Mouse (Mus musculus): Measurements from ENCODE around the gene E2f2.
A peak's percentile ranks its signal among the peaks of the same experiment; 100 is the strongest.

The E2f2 gene

DNA sequence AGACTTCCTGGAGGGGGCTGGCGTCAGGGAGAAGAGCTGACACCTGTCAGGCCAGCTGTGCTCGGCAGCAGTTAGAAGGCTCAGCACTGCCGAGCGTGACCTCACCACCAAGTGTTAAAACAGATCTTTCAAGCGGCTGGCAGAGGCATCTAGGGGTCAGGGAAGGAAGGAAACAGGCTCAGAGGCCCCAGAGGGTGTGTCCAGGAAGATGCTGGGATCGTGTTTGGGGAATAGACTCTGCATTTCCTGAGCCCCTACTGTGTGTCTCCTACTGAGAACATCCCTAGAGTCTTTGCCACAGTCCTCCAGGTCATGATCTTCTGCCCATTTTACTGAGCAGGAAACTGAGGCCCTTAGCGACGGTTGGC, 5.0 kb downstream of the E2f2 start:
- DNase-seq: no peak

DNA sequence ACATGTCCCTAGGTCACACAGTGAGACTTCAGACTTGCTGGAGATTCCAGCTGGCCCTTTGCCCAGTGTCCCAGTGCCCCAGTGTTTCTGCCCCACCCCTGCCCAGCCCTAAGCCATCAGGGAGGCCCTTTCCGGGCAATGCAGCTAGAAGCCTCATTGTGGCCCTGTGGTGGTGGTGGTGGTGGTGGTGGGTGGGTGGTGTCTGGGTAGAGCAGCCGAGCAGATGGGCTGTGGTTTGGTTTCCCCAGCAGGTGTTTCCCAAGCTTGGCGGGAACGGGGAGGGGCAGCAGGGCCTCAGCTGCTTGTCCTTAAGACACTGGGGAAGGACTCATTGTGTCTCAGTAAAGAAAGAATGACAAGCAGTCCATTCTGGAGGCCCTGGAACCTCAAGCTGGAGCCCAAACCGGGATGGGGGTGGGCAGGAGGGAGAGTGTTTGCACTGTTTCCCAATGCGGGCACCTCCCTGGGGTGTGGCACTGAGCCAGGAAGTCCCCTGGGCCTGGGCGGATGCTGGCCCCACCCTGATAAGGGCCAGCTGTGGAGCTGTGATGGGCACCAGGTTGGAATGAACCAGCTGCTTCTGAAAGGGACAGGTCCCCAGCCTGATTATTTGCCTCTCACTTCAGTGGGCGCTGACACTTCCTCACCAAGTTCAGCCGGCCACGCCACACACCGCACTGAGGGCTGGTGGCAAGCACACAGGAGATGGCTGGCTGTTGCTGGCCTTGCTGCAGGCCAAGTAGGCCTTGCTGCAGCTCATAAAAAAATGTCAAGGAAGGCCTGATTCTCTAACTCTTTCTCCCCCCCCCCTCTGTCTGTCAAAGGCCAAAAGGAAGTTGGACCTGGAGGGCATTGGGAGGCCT, 5.6 kb downstream of the E2f2 start:
- DNase-seq: peak in 1 of 2 experiments; percentile 55

DNA sequence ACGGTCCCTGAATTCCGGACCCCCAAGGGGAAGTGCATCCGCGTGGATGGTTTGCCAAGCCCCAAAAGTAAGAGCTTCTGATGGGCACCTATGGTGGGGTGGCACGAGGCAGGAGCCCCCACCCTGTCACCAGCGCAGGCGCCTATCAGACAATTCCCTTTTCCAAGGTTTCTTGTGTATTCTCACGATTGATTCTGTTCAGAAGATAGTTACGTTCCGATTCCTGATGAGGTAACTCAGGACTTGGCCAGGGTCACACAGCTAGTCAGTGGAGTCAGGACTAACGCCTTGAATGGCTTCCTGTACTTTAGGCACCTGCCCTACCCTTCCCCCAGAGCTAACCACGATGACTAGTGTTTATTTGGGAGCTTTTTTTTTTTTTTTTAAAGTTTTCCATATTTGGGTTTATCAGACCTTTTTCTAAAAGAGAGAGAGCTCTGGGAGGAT, 6.3 kb downstream of the E2f2 start:
- no peak for DNase-seq

DNA sequence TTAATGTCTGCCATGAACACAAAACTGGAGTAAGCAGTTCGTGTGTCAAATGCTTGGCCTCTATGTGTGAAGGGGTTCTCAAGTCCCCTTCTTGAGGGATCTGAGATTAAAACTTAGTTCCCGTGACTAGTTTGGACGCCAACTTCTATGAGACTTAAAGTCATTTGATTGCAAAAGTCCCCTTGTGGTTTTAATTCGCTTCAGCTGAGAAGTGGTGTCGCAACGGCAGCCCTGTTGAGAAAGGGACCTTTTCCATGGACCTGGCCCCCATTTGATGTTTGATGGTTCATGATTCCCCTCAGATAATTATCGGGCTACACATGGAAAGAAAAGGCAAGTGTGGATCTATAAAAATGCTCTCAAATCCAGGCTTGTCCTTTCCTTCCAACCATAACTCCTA, 7.3 kb downstream of the E2f2 start:
- DNase-seq: no peak

DNA sequence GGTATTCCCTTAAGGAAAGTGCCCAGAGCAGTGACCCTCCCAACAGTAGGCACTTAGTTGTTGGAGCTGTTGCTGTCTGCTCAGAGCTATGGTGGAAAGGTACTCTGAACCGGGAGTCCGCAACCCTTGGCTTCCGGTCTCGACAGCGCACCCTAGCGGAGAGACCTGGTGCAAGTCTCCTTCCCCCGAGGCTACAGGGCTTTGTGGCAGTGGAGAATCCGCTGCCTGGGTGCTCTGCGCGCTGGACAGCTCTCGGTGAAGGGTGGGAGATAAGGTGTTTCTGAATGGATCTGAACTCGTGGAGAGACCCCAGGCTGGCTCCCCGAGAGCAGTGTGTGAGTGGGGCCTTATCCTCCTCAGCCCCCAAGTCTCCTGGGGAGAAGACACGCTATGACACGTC, 7.8 kb downstream of the E2f2 start:
- DNase-seq: peak; percentile 82 to 92

DNA sequence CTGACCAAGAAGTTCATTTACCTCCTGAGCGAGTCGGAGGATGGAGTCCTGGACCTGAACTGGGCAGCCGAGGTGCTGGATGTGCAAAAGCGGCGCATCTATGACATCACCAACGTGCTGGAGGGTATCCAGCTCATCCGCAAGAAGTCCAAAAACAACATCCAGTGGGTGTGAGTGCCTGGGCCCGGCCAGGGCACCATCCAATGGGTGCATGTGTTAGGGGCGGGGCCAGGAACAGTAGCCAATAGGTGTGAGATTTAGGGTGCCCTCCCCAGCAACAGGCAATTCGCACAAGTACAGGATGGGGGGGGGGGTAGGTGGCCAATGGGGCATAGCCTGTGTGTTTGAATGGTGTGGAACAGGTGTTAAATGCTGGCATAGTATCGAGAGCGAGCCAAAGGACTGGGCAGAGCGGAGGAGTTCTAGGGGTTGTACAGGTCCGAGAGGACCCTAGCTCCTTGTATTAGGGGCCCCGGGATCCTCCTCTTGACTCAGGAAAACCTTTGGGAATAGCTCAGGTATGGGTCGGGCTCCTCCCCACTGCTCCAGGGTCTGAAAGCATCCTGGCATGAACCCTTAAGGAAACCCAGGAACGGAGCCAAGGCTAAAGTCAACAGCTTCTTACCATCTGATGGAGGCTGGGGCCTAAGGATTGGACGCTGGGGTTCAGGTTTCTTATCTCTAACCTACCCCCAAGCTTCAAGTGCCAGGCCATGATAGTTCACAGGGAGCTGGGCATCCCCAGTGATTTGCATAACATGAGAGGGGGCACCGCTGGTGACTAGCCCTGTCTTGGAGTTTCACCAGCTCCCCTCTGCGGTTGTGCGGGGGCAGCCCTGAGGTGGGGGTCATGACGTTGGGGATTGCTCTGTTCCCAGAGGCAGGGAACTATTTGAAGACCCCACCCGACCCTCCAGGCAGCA, 8.5 kb downstream of the E2f2 start:
- DNase-seq: peak; percentile 84 to 91

DNA sequence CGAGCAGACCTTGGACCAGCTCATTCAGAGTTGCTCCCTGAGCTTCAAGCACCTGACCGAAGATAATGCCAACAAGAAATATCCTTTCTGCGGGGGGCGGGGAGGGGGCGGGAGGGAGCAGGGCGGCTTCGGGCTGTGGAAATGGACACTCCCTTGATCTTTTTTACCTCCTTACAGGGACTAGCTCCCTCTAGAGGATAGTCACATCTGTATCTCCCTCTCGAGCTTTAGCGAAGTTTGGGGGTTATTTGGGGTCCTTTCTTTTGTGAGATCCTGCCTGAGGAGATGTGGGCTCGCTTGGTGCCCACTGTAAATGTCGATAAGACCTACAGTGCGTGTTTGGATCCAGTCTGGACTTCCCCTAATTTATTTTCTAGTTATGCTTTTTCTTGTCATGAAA, 9.2 kb downstream of the E2f2 start:
- DNase-seq: no peak

DNA sequence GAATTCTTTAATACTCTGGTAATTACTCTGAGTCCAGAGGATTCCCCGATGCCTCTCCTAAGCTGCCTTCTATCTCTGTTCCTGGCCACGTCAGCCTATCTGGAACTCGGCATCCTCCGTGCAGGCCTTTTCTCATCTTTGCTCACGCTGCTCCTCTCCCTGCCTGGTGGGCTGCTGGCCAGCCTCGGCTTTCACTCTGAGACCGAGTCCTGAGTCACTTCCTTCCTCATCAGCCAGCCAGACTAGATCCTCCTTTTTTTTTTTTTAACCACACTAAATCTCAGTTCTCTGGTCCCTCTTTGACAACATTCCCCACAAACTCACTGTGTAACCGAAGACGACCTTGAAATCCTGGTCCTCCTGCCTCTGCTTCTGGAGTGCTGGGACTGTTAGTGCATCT, 13.2 kb downstream of the E2f2 start:
- no peak for DNase-seq

DNA sequence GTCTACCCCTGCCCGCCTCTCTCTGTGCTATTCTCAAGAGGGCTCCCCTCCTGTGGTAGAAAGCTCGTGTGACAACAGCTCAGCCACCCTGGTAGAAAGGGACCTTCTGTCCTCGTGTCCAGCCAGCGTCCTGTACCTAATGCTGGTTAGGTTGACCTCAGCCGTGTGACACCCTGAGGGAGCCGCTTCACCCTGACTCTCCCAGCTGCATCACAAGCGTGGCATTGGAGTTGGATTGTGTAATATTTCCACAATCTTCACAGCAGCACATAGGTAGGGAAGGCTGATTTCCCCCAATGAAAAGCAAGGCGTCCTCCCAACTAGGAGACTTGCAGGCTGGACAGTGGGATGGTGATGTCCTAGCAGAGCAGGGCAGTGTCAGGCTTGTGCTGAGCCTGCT, 14.1 kb downstream of the E2f2 start:
- DNase-seq: no peak

DNA sequence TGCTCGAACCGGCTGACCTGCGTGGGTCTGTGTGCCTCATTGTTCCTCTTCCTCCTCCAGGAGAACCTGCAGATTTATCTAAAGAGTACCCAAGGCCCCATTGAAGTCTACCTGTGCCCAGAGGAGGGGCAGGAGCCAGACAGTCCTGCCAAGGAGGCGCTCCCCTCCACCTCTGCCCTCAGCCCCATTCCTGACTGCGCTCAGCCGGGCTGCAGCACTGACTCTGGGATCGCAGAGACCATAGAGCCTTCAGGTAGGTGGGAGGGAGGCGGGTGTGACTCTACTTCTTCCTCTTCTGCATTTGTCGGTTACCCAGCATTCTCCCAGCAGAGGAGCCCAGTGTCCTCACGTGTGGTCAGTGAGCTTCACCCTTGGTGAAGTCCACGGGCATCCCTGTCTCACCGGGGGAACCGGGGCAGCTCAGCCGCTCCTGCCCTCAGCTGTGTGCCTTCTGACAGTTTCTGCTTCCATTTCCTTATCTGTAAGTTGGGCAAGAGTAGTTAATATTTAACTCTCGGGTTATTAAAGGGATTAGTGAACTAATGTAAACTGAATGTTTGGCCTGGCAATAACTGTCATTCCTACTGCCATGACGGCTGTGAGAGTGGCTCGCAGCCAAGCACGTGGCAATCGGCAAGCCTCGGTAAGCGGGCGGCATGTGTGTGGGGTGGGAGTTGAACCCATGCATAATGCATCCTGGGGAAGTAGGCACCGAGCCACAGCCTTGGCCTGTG, 14.7 kb downstream of the E2f2 start:
- DNase-seq: peak; percentile 44 to 52

DNA sequence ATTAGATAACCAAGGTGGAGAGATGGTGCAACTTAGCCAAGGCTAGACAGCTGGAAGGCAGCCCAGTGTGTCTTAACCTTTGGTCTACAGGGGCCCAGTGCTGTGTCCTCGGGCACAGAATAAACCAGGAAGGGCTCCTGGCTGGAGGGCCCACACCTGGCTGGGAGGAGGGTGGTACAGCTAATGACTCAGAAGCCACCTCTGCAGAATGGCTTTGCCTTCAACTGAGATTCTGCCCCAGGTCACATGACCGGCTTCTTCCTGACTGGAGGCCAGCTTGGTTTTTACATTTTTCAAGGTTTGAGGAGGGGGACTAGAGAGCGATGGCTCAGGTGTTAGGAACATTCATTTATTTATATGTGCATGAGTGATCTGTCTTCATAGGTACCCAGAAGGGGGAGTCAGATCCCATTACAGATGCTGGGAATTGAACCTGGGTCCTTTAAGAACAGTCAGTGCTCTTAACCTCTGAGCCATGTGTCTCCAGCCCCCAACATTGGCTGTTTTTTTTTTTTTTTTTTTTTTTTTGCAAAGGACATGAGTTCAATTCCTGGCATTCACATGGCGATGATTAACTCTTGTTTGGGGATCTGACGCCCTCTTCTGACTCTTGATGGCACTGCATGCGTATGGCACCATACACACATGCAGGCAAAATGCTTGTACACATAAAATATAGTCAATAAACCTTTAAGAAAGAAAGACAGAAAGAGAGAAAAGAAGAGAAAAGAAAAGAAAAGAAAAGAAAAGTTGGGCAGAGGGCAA, 17.0 kb downstream of the E2f2 start:
- DNase-seq: no peak

DNA sequence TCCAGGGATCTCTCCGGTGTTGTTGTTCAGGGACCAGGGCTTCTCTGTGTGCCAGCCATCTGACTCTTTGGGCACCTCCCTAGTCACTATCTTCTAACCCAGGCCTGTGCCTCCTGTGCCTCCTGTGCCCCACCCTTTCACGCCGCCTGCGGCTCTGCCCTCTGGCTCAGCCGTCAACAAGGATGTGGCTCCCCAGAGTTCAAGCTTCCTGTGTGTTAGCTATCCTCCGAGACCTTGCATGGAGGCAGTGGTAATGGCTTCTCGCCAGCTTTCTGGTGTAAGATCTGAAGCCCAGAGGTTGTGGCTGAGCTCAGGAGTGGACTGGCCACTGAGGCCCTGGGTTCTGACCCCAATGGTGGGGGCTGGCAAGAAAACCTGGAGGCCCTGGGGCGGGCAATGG, 17.7 kb downstream of the E2f2 start:
- DNase-seq: no peak

DNA sequence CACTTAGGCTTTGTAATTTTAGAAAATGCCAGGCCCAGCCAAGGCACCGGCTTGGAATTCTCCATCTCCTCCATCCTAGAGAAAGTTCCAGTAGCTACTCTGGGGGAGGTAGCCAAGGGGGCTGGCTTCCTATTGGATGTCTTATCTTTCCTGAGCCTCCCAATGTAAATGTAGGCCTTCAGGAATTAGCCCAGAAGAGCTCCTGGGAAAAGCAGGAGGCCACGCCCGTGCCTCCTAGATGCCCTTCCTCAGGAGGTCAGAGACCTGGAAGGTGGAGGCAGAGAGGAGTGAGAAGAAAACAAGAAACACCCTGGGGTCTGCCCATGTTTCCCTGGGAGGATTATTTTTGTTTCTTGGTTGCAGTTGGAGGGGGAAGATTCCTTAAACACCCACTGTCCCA, 21.4 kb downstream of the E2f2 start:
- no peak for DNase-seq

DNA sequence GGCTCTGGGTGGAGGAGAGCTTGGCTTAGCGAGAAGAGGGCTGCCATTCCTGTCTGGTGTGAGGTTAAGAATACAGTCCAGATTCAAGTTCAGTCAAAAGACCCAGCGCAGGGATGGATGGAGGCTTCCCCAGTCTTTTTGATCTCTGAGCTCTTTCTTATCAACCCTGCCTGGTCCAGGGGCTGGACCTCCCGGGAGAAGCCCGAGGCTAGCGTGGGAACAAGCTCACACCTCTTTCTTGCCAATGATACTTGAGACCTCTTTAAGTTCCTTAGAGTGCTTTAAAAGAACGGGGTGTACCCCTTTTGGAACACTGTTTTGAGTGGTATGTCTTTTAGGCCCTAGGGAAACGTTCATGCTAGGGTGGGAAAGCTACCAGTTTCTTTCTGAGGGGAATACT, 22.8 kb downstream of the E2f2 start:
- no peak for DNase-seq

DNA sequence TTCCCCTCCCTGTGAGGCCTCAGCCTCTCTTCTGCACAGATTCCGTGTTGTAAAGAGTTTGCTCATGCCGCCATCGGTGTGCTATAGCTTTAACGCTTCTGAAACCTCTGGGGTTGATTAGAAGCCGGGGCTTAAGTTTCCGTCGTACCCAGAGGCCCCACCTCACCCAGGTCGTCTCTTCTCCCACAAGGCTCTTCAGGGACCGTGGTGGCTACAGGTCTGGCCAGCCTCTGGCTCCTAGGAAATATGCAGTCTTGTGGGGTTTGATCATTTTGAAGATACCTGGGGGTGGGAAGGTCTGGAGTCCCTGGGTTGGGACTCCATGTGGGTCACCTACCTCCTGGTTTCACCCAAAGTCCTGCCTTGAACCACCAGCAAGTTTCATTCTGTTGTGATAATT, 23.4 kb downstream of the E2f2 start:
- DNase-seq: no peak

DNA sequence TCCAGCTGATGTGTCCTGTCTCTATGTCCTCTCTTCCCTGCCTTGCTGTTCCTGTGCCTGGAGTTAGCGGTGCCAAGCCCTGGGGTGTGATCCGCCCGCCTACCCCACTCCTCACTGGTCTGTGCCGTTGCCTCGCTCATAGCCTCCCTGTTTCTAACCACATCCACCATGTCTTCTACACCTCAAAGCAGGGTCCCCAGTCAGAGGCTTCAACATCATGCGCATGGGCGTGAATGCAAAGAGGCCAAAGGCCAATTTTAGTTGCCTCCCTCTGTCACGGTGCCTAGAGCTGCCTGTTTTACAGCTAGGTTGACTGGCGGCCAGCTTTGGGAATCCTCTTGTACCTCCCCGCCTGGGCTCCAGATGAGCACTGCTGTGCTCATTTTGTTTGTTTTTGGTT, 24.0 kb downstream of the E2f2 start:
- DNase-seq: no peak

DNA sequence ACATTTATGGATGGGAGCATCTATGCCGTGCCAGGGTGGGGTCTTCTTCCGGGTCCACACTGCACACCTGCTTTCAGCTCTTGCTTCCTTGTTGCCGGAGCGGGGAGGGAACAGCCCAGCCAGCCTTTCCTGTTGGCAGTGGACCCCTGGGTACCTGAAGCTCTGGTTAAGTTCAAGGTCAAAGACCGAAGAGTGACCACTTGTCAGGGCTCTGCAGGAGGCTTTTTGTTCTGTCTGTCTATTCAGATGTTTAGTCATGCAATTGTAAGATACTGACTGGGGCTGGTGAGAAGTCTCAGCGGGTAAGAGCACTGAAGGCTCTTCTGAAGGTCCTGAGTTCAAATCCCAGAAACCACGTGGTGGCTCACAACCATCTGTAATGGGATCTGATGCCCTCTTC, 26.7 kb downstream of the E2f2 start:
- no peak for DNase-seq

DNA sequence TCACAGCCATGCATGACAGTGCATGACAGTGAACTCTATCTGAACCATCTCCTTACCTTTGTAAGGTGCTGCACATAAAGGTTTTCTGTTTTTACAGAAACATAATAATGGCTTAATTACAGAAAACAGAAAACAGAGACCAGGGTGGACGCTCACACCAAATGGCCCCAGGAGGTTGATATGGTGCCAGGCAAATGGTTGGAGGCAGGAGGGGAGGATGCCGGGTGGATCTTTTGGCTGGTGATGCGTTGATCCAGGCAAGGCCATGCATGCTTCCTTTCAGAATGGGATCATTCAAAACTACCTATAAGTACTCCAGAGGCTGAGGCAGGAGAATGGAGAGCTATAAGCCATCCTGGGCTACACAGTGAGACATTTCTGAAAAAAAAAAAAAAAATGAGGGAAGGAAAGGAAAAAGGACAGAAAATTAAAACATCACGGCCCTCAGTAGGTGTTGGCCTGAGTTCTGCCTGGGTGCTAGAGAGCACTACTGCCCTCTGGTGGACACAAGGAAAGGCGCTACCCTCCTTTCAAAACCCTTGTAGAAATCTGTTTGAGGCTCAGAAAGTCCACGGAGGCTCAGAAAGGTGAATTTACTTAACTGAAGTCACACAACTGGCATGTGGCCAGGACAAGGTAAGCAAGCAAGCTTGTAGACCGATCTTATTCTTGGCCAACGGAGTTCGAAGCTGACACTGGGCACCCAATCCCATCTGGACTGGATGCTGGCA, 27.5 kb downstream of the E2f2 start:
- DNase-seq: peak; percentile 70 to 73

DNA sequence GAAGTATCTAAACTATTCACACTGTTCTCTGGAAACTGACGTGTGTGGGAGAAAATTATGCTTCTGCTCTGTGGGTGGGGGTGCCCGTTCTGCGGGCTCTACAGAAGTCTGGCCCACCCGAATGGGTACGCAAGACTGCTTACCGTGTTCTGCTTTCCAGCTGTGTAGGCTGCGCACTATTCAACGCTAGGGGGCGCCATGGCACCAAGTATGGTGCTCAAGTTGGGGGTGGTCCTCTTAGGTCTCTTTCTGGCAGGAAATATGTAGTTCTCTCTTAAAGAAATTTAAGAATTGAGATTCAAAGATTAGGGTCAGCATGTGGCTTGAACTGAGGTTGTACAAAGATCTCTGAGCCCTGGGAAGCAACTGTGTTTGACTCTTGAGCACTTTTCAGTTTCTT, 30.3 kb downstream of the E2f2 start:
- DNase-seq: peak; percentile 68 to 85

DNA sequence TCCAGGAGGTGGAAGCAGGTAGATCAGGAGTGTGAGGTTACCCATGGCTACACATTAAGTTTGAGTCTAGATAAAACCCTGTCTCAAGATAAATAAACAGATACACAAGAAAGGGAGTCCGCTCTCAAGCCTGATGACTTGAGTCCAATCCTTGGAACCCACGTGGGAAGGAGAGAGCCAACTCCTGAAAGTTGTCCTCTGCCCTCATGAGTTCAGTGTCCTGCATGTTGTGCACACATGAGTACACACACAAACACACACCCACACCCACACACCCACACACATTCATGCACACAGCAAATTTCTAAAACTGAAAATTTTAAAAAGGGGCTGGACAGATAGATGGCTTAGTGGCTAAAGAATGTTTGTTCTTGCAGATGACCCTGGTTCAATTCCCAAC, 32.6 kb downstream of the E2f2 start:
- DNase-seq: no peak

DNA sequence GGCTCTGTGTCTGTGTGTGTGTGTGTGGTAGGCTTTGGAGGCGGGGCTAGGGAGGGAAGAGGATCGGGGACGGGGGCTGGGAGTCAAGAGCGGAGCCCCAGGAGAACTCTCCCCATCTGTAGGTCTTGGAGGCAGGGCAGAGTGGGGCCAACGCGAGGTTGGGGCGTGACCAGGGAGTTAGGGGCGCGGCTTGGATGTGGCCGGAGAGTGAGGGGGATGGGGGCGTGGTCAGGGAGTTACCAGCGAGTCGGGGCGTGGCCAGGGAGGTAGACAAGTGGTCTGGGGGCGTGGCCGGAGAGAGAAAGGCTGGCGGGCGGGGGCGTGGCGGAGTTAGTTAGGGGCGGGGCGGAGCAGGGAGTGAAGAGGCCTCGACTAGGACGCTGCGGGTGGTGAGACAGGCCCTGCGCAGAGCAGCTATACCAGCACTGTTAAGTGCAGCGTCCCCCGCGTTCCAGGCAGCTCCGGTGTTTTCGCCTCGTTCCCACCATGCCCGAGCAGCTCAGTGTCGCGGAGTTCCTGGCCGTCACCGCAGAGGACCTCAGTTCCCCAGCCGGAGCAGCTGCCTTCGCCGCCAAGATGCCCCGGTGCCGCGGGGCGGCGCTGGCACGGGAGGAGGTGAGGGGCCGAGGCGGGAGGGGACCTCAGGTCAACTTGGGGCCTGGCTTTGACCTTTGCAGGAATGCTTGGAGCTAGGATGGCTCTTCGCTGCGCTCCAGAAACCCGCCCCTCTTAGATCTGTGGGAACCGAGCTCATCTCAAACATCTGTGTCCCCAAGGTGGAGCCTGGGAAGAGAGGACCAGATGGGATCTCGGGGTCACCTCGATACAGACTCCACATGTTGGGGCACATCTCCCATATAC, 34.1 kb downstream of the E2f2 start, which contains the start of gene Asap3:
Asap3 (plus strand) TSS at position 333 of the 861 bp plus-strand sequence.
- peak; percentile 85 to 87 for DNase-seq
